Mouse (Mus musculus) liver, embryonic 11.5 days (tissue): ENCODE results near the gene Mindy4. TPM values are rescaled to one million over a fixed set of nuclear protein-coding genes. Genes with fewer than 3 reads are reported as not detected.

Source experiments
- ATAC-seq: fragments of 200-750 bp; cut with Nextera tagmentation; replicated peaks from 2 replicates; pipeline ENCODE4 v1.8.0; 2017; ENCODE audit warnings: moderate number of reproducible peaks, mild to moderate bottlenecking, moderate TSS enrichment, moderate library complexity; ENCODE audit not compliant: low FRiP score
- DNase-seq: peaks from one replicate; pipeline ENCODE4 v3.0.0-alpha.2; 2017; ENCODE audit warnings: low spot score
- H3K27ac ChIP-seq: fragments of 300-500 bp; sonication (generic); 2 replicates; pipeline ENCODE4 v1.5.1; 2014; ENCODE audit warnings: mild to moderate bottlenecking, low read depth, low read length, control low read depth
- H3K27me3 ChIP-seq: fragments of 300-500 bp; sonication (generic); replicated peaks from 2 replicates; pipeline ENCODE4 v1.6.1; 2014; ENCODE audit warnings: low read length, mixed read lengths; ENCODE audit not compliant: control insufficient read depth, insufficient read depth
- H3K36me3 ChIP-seq: fragments of 300-500 bp; sonication (generic); 2 replicates; pipeline ENCODE4 v1.6.1; 2014; ENCODE audit warnings: mild to moderate bottlenecking, low read length, moderate library complexity, mixed read lengths; ENCODE audit not compliant: control insufficient read depth, insufficient read depth
- H3K4me1 ChIP-seq: fragments of 300-500 bp; sonication (generic); replicated peaks from 2 replicates; pipeline ENCODE4 v1.6.1; 2014; ENCODE audit warnings: low read length, mixed read lengths; ENCODE audit not compliant: control insufficient read depth, insufficient read depth
- H3K4me2 ChIP-seq: fragments of 300-500 bp; sonication (generic); 2 replicates; pipeline ENCODE4 v1.6.1; 2014; ENCODE audit warnings: mild to moderate bottlenecking, control low read depth, moderate library complexity
- H3K4me3 ChIP-seq: fragments of 300-500 bp; sonication (generic); 2 replicates; pipeline ENCODE4 v1.5.1; 2014; ENCODE audit warnings: low read depth, low read length, control low read depth
- H3K9ac ChIP-seq: fragments of 300-500 bp; sonication (generic); 2 replicates; pipeline ENCODE4 v1.6.1; 2014; ENCODE audit warnings: low read depth, low read length, control low read depth
- H3K9me3 ChIP-seq: fragments of 300-500 bp; sonication (generic); 2 replicates; pipeline ENCODE4 v1.6.1; 2016; ENCODE audit warnings: low read length, inconsistent platforms, mixed read lengths; ENCODE audit not compliant: control insufficient read depth
- WGBS: fragments of 180-500 bp; shearing (Covaris S2); extraction: QIAGEN DNeasy Blood & Tissue Kit; methylation state at CpG from one replicate; pipeline ENCODE4 v1.1.7; 2014; 5-methylcytosine and 5-hydroxymethylcytosine counted together
- polyA plus RNA-seq: library from polyadenylated mRNA; unstranded; fragments of >200 nt; fragmentation: Nextera tagmentation; extraction: Ambion mirVana; gene quantifications from 2 replicates; pipeline ENCODE4 v1.2.1, GENCODE M21; 2014

Mindy4 gene
- polyA plus RNA-seq, 1 experiment from 2014 or later: 5.6 TPM

DNA sequence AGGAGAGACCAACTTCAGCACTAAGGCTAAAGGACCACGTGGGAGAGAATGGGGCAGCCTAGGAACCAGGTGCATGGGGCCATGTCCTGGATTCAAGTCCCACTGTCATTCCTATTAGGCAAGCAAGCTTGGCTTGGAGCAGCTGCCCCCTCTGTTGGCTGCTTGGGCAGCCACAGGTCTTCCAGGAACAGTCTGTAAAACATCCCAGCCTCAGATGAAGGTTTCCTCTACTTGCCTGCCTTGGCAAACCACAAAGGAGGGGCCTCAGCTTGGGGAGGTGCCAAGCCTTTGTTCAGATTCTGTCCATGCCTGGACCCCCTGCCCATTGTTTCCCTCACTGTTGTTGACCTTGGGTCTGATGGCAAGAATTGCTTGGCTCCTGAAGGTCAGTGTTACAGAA lies 121.6 kb downstream of the Mindy4 start:
- Histone ChIP-seq H3K9me3 (no peaks in the 10 kb centered on the region), H3K9ac (peak overlapping the region; percentile 34; the same call in 1 of the 2 replicates), H3K4me3 (no peak overlapping the region), H3K36me3 (no peaks in the 10 kb centered on the region), H3K4me1 (peaks cover 76% of the 10 kb centered on the region), H3K27me3 (no peaks in the 10 kb centered on the region), H3K27ac (peak overlapping the region; percentile 53), H3K4me2 (peak overlapping the region; percentile 58)
- WGBS: 55% methylated on average over 1 of the region's 1 CpGs
- DNase-seq (no peak), ATAC-seq (0 out of 2 replicates have a peak, but pooled peaks have one; percentile 4)

DNA sequence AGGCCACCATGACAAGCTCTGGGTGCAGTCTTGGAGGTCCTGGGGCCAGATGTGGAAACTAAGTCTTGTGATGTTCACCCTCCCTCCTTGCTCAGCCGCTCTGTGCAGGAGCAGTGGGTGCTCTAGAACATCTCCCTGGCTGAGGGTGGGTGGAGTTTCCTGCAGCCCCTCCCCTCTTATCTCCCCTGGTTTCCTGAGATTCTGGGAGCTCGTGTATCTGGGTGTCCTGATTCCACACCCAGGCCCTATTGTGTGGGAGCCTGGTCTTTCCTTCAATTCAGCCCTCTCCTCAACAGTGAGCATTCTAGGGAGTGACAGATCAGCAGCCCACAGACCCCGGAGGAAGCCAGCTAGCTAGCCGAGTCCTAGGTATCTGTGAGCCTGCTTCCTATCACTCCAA lies 123.1 kb downstream of the Mindy4 start:
- no peak overlapping the region for H3K4me3 ChIP-seq

DNA sequence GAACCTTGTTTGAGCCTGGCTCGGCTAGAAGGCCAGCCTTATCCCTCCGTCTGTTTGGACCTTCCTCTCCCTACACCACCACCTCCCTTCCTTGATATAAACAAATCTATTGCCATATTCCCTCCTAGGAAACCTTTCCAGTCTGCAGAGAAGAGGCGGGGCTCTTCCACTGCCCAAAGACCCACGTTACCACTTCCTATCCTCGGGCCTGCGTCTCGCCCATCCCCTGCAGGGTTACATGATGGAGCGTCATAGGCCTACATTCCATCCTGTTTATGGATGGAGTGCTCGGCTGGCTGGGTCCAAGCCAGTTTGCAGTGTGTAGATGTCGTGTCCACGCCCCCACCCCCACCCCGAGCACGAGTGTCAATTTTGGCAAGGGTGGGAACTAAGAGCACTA lies 124.1 kb downstream of the Mindy4 start:
- no peaks in the 10 kb centered on the region for H3K27me3 ChIP-seq
- no peak overlapping the region for H3K27ac ChIP-seq
- no peaks in the 10 kb centered on the region for H3K9me3 ChIP-seq
- no peaks in the 10 kb centered on the region for H3K36me3 ChIP-seq
- H3K9ac ChIP-seq: no peak overlapping the region
- H3K4me3 ChIP-seq: no peak overlapping the region
- DNase-seq: no peak
- H3K4me2 ChIP-seq: no peak overlapping the region
- ATAC-seq: no peak
- WGBS: 70% methylated on average over 13 of the region's 13 CpGs
- H3K4me1 ChIP-seq: peaks cover 55% of the 10 kb centered on the region

More for the DNA sequence above, 123.1 kb downstream of the Mindy4 start:
- Histone ChIP-seq H3K4me2 (peak overlapping the region; percentile 34), H3K9me3 (no peaks in the 10 kb centered on the region), H3K27me3 (no peaks in the 10 kb centered on the region), H3K36me3 (no peaks in the 10 kb centered on the region), H3K9ac (no peak overlapping the region), H3K27ac (peak overlapping the region; percentile 2; the same call in 1 of the 2 replicates), H3K4me1 (peaks cover 66% of the 10 kb centered on the region)
- WGBS: 20% methylated on average over 4 of the region's 4 CpGs
- DNase-seq (no peak), ATAC-seq (peak; percentile 13; the same call in 1 of the 2 replicates)

DNA sequence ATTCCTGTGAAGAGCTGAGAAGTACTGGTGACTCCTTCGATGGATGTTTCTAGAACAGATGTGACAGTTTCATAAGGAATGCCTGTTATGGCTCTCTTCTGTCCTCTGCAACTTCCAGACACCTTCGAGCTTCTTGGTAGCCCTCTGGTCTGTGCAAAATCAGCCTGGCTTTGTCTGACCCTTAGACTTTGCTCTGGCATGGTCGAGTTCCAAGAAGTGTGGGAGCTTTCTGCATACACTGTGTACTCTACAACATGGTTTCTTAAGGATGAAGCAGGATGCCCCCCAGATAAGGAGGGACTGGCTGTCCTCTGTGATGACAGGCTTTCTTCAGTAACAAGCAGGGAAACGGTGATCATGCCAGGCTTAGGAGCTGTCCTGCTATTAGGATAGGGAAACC lies 125.0 kb downstream of the Mindy4 start:
- DNase-seq (no peak), ATAC-seq (no peak)
- WGBS: 67% methylated on average over 4 of the region's 4 CpGs
- no peak overlapping the region for H3K9ac ChIP-seq
- H3K4me2 ChIP-seq: no peak overlapping the region
- no peak overlapping the region for H3K27ac ChIP-seq
- no peaks in the 10 kb centered on the region for H3K9me3 ChIP-seq
- H3K36me3 ChIP-seq: no peaks in the 10 kb centered on the region
- no peak overlapping the region for H3K4me3 ChIP-seq
- H3K4me1 ChIP-seq: peaks cover 48% of the 10 kb centered on the region
- H3K27me3 ChIP-seq: no peaks in the 10 kb centered on the region

DNA sequence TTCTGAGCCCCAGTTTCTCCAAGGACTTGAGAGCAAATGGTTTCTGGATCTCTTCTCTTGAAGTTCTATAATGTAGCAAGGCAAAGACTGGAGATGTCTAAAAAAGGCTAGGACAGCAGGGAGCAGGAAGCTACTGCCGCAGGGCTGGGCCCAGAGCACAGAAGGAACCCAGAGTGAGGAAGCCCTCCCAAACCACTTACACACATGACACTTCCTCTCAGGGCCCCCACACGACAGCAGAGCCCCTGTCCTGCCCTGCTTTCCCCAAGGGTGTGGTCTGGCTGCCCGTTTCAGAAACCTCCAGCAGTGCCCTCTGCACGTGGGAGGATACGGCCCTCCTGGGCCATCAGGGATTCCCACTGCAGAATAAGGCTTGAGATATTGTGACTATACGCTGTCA lies 128.1 kb downstream of the Mindy4 start:
- no peak overlapping the region for H3K9ac ChIP-seq
- no peak overlapping the region for H3K4me2 ChIP-seq
- H3K27ac ChIP-seq: no peak overlapping the region
- no peak overlapping the region for H3K4me3 ChIP-seq
- H3K9me3 ChIP-seq: no peaks in the 10 kb centered on the region
- 43% methylated on average over 6 of the region's 6 CpGs for WGBS
- H3K4me1 ChIP-seq: peaks cover 41% of the 10 kb centered on the region
- ATAC-seq (no peak), DNase-seq (no peak)
- no peaks in the 10 kb centered on the region for H3K27me3 ChIP-seq
- no peaks in the 10 kb centered on the region for H3K36me3 ChIP-seq

DNA sequence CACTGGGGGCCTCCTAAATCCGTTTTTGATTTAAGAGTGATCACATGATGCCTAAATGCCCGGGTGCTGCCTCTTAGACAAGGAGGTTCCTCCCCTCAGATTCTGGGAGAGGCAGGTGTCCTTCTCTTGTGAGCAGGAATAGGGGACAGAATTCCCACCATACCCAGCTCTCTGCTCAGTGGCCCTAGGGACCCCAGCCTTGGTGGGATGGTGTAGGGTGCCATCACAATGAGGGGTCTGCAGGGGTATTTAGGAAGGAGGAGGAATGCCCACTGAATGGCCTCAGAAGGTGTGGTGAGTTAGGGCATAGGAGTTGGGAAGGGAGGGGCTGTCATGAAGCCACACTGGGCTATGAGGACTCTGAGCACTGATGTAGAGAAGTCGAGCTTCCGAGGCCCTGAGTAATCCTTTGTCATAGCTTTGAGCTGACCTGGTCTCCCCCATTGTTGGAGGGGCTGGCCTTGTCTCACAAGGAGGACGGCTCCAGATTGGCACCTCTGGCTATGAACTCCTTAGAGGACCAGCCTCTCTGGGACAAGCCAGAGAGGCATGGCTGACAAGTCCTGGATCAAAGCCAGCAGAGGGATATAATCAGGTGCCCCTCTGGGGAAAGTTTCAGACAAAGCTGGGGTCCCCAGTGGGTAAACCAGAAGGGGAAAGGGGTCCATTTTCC lies 129.1 kb downstream of the Mindy4 start:
- no peaks in the 10 kb centered on the region for H3K27me3 ChIP-seq
- DNase-seq (no peak), ATAC-seq (no peak)
- WGBS: 63% methylated on average over 5 of the region's 5 CpGs
- no peaks in the 10 kb centered on the region for H3K36me3 ChIP-seq
- no peak overlapping the region for H3K9ac ChIP-seq
- H3K27ac ChIP-seq: no peak overlapping the region
- H3K4me1 ChIP-seq: peaks cover 41% of the 10 kb centered on the region
- no peak overlapping the region for H3K4me3 ChIP-seq
- no peaks in the 10 kb centered on the region for H3K9me3 ChIP-seq
- no peak overlapping the region for H3K4me2 ChIP-seq

DNA sequence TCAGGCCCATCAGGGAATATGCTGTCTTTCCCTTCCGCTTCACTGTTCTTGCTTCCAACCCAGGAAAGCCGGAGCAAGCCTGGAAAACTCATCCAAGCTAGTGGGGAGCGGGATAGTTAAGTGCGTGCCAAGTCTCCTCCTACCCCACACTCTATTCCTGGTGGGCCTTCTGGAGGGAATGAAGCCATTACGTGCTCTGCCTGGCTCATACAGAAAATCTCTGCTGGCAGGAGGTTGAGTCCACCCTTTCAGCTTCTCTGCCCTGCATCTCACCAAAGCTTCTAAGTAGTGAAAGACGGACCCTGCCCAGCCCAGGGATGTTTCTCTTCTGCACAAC lies 129.6 kb downstream of the Mindy4 start:
- Histone ChIP-seq H3K4me1 (peaks cover 41% of the 10 kb centered on the region), H3K4me2 (no peak overlapping the region), H3K9ac (no peak overlapping the region), H3K4me3 (no peak overlapping the region), H3K27ac (no peak overlapping the region), H3K27me3 (no peaks in the 10 kb centered on the region), H3K9me3 (no peaks in the 10 kb centered on the region), H3K36me3 (no peaks in the 10 kb centered on the region)
- no peak for ATAC-seq
- WGBS: 86% methylated on average over 6 of the region's 6 CpGs
- no peak for DNase-seq

DNA sequence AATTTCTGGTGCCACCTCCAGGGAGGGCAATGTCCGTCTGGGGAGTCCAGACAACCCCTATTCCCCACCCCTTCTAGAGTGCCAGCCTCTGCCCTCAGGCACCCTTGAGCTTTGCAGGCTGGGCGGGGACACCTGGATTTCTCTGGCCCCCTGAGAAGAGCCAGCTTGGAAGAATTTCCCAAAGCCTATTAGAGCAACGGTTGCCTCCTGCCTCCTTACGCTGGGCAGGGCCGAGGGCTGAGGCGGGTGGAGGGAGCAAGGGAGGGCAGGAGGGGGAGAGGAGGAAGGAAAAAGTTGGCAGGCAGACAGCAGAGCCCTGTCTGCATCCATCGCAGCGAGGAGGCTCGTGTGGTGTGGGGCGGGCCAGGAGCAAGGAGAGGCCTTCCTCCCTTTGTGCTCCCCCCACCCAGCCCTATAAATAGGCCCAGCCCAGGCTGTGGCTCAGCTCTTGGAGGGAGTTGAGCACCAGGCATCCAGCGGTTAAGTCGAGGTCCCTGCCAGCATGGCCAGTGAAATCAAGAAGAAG lies 132.9 kb downstream of the Mindy4 start, which contains the start of gene Aqp1:
Gene Aqp1, plus strand, starts transcription at position 444 of the 526 bp plus-strand sequence.
- H3K4me3 ChIP-seq: peak within 1 kb of the TSS; percentile 41
- peaks cover 64% of the 10 kb centered on the region for H3K4me1 ChIP-seq
- H3K4me2 ChIP-seq: peak within 1 kb of the TSS; percentile 62
- 21% methylated on average over 12 of the region's 12 CpGs for WGBS
- no peaks in the 10 kb centered on the region for H3K9me3 ChIP-seq
- ATAC-seq (peak; percentile 55), DNase-seq (no peak)
- H3K9ac ChIP-seq: peak within 1 kb of the TSS; percentile 63
- H3K27me3 ChIP-seq: no peaks in the 10 kb centered on the region
- no peaks in the 10 kb centered on the region for H3K36me3 ChIP-seq
- H3K27ac ChIP-seq: peak within 1 kb of the TSS; percentile 59

DNA sequence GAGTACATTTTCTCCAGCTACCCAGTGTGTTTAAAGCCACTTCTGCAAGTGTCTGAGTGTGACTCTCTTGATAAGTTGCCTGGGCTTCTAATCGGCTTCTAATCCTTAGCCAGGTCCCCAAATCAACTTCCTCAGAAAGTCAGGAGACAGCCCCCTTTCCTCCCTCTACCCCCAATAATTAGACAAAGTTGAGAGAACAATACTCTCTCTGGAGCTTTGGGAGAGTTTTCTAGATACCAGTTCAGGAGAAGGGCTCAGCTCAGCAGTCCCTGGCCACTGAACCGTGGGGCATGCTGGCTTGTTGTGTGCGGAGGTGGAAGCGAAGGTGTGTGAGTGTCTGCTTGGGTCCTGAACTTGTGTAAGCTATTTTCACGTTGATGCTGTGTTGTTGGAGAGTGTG lies 134.1 kb downstream of the Mindy4 start:
- H3K4me3 ChIP-seq: peak overlapping the region; percentile 41
- H3K9me3 ChIP-seq: no peaks in the 10 kb centered on the region
- ATAC-seq: no peak
- whole genome bisulfite sequencing: 60% methylated on average over 5 of the region's 5 CpGs
- H3K27ac ChIP-seq: peak overlapping the region; percentile 59
- peak overlapping the region; percentile 63 for H3K9ac ChIP-seq
- peaks cover 73% of the 10 kb centered on the region for H3K4me1 ChIP-seq
- H3K27me3 ChIP-seq: no peaks in the 10 kb centered on the region
- DNase-seq: no peak
- no peaks in the 10 kb centered on the region for H3K36me3 ChIP-seq
- H3K4me2 ChIP-seq: peak overlapping the region; percentile 62
